Mouse (Mus musculus): Measurements from ENCODE around the gene Cpz. TPM values are rescaled to one million over a fixed set of nuclear protein-coding genes. Genes with fewer than 3 reads are reported as not detected.

Gene Cpz
- polyA plus RNA-seq, 1 experiment from 2014 or later, result 21.5 TPM

DNA sequence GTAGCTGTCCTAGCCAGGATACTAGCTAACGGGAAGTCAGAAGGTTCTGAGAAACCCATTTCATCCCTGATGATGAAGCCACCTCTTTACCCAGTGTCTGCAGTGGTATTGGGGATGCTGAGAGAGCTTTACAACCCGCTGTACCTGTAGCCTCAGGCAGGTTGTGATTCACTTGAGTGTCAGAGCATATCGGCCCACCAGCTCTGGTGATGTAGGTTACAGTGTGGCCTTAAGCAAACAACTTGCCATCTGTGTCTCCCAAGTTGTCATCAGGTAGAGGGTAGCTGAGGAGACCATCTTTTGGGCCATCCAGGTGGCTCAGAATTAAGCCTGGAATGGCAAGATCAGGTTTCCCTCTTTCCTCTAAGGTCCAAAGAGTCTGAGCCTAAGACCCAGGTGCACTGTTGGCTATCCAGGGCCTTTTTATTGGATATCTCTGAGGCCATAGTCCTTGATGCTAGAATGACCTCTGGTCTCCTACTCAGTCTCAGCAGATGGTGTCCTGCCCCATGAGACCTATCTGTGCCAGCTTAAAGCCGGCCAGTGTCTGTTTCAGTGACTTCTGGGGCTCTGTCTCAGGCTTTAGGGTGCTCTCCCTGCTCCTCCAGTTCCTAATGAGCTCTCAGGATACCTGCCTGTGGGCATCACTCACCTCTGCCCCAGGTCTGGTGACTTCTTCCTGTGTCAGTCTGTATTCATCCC lies 27.5 kb upstream of the Cpz start:
- Histone ChIP-seq H3K4me3 (replicated peaks) (no peak overlapping the region), H3K27me3 (no peaks in the 10 kb centered on the region), H3K9ac (no peak overlapping the region), H3K9me3 (replicated peaks) (no peaks in the 10 kb centered on the region), H3K4me2 (replicated peaks) (no peak overlapping the region), H3K4me1 (peaks cover 13% of the 10 kb centered on the region), H3K27ac (replicated peaks) (peak overlapping the region; percentile 70), H3K36me3 (peaks cover 30% of the 10 kb centered on the region)
- WGBS, result 72% methylated on average over 4 of the region's 4 CpGs
- no peak for ATAC-seq (ENCODE audit: insufficient number of reproducible peaks, low FRiP score, low TSS enrichment, low read depth)

DNA sequence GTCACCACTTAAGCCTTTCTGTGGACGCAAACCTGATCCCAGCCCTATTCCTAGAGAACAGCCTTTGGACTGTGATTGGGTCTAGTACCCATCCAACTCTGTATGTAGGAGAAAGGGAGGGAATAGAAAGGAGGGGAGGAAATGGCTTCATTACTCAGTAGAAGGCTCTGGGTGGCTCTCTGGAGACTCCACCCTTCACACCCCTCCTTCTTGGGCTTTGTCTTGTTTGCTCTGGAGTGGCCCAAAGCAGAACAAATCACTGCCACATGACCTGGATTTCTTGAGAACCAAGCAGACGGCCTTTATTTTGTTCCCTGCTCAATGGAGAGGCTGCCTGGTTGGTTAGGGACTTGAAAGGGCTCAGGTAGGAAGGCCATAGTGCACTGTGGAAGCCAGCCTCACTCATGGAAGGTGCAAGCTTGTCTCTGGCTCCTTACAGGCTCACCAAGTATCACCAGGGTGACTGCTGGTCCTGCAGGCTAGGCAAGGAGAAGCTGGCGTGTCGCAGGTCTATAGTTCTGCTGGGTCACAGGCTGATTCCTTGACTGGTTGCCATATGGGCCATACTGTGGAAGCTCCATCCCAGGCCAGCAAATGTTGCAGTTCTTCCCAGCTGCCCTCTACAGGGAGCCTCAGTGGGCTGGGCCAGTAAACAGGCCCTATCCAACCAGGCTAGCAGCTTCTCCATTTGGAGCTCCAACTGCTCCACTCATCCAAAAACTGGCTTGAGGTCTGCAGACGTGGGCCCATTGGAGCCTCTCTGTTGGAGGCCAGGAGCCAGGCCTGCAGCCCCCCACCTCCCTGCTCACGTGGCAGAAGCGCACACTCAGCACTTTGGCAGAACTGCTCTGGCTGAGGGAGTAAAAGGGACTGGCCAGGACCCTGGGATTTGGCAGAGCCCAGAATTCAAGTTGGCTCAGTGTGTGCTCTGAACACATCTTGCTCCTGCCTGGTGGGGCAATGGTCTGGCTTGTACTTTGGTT lies 26.6 kb upstream of the Cpz start:
- no peak overlapping the region for H3K4me3 ChIP-seq (replicated peaks)
- no peaks in the 10 kb centered on the region for H3K9me3 ChIP-seq (replicated peaks)
- ATAC-seq (ENCODE audit: insufficient number of reproducible peaks, low FRiP score, low TSS enrichment, low read depth), result peak; percentile 69
- no peak overlapping the region for H3K4me2 ChIP-seq (replicated peaks)
- H3K36me3 ChIP-seq, result peaks cover 23% of the 10 kb centered on the region
- 39% methylated on average over 7 of the region's 7 CpGs for WGBS
- H3K27ac ChIP-seq (replicated peaks), result peak overlapping the region; percentile 70
- H3K4me1 ChIP-seq, result peaks cover 13% of the 10 kb centered on the region
- H3K9ac ChIP-seq, result no peak overlapping the region
- no peaks in the 10 kb centered on the region for H3K27me3 ChIP-seq

DNA sequence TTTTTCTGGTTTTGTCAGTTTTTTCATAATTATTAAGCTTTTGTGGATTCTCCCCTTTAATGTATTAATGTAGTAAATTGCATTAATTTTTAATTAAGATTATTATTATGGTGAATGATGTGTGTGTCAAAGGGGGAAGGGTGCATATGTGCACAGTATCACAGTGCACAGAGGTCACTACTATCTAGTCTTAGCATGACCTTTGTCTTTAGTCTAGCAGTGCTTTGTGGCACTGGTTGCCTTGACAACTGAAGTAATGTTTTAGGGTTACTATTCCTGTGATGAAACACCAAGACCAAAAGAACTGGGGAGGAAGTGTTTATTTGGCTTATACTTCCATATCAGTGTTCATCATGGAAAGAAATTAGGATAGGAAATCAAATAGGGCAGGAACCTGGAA lies 20.6 kb upstream of the Cpz start:
- Histone ChIP-seq H3K9ac (no peak overlapping the region), H3K4me3 (replicated peaks) (no peak overlapping the region), H3K4me1 (peaks cover 3% of the 10 kb centered on the region), H3K36me3 (no peaks in the 10 kb centered on the region), H3K27me3 (no peaks in the 10 kb centered on the region), H3K27ac (replicated peaks) (no peak overlapping the region), H3K9me3 (replicated peaks) (no peaks in the 10 kb centered on the region), H3K4me2 (replicated peaks) (no peak overlapping the region)
- ATAC-seq (ENCODE audit: insufficient number of reproducible peaks, low FRiP score, low TSS enrichment, low read depth), result no peak

DNA sequence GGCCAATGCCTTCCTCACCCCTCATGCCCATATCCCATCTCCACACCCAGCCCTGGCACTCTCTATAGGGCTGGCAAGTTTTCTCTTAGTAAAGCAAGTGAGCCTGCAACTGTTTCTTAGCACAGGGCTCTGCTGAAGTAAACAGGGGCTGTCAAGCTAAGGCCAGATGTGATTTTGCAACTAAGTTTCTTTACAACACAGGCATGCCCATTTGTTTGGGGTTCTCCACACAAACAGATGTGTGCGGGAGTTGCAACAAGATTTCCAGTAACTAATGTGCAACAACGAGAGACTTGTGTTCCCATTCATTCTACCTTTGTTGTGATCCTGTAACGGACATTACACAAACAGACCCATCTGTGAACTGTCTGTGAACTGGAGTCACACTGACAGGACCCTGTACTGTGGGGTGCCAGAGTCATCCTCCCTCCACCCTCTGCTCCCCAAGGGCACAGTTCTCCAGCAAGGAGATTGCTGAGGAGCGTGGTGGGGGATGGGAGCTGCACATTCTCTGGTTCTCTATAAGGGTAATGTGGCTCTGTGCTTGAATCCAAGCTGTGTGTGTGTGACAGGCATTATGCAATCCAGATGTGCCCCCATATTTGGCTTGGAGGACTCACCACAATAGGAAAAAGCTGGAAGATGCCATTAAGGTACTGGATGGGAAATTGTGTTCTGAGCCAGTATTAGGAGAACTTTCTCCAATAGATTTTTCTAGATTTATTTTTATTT lies 15.7 kb upstream of the Cpz start:
- Histone ChIP-seq H3K27ac (replicated peaks) (peak overlapping the region; percentile 84), H3K9ac (no peak overlapping the region), H3K4me2 (replicated peaks) (0 out of 2 replicates have a peak overlapping the region, but pooled peaks have one; percentile 9), H3K27me3 (no peaks in the 10 kb centered on the region; the same call in 1 of the 2 replicates), H3K36me3 (no peaks in the 10 kb centered on the region), H3K4me1 (peaks cover 19% of the 10 kb centered on the region), H3K9me3 (replicated peaks) (no peaks in the 10 kb centered on the region), H3K4me3 (replicated peaks) (no peak overlapping the region)
- 24% methylated on average over 4 of the region's 4 CpGs for WGBS
- peak; percentile 49; the same call in 1 of the 2 replicates for ATAC-seq (ENCODE audit: insufficient number of reproducible peaks, low FRiP score, low TSS enrichment, low read depth)

DNA sequence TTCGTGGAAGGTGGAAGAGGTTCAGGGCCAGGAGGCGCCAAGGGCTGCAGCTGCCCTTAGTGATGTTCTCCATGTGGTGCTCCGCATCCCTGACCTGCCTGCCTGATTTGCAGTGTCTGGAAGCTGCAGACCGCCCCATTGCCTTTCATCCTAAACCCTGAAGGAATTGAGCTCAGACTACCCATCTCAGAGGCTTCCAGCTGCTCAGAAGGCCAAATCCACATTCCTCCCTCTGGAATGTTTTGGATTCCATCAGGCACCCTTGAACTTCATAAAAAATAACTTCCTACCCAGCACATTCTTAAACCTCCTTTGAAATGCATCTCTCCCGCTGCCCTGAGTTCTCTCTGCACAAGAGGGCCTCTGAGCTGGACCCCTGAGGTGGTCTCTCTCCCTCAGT lies 15.1 kb upstream of the Cpz start:
- no peak for ATAC-seq (ENCODE audit: insufficient number of reproducible peaks, low FRiP score, low TSS enrichment, low read depth)
- H3K4me1 ChIP-seq, result peaks cover 19% of the 10 kb centered on the region
- no peak overlapping the region for H3K4me3 ChIP-seq (replicated peaks)
- no peaks in the 10 kb centered on the region for H3K36me3 ChIP-seq
- H3K27ac ChIP-seq (replicated peaks), result peak overlapping the region; percentile 84
- WGBS, result 37% methylated on average over 5 of the region's 5 CpGs
- H3K27me3 ChIP-seq, result no peaks in the 10 kb centered on the region; the same call in 1 of the 2 replicates
- 0 out of 2 replicates have a peak overlapping the region, but pooled peaks have one; percentile 9 for H3K4me2 ChIP-seq (replicated peaks)
- H3K9ac ChIP-seq, result no peak overlapping the region
- no peaks in the 10 kb centered on the region for H3K9me3 ChIP-seq (replicated peaks)

DNA sequence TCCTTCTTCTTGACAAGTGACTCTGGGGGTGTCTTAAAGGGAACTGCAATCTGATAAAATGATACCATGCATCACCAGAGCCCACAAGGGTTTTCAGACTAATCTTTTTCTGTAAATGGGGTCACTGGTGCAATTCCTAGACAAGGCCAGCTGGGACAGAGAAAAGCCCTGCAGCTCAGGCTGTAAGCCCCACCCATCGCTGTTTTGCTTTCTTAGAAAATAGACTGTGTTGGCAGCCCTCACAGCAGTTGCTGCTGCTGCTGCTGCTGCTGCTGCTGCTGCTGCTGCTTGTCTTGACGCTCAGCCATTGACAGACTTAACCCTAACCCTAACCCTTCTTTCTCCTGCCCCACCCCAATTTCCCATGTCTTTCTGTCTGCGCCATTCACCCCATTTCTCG lies 14.1 kb upstream of the Cpz start:
- Histone ChIP-seq H3K4me2 (replicated peaks) (no peak overlapping the region), H3K36me3 (no peaks in the 10 kb centered on the region), H3K9ac (no peak overlapping the region), H3K4me3 (replicated peaks) (no peak overlapping the region), H3K27me3 (no peaks in the 10 kb centered on the region; the same call in 1 of the 2 replicates), H3K4me1 (peaks cover 19% of the 10 kb centered on the region), H3K27ac (replicated peaks) (no peak overlapping the region), H3K9me3 (replicated peaks) (no peaks in the 10 kb centered on the region)
- WGBS, result 49% methylated on average over 4 of the region's 4 CpGs
- ATAC-seq (ENCODE audit: insufficient number of reproducible peaks, low FRiP score, low TSS enrichment, low read depth), result no peak

DNA sequence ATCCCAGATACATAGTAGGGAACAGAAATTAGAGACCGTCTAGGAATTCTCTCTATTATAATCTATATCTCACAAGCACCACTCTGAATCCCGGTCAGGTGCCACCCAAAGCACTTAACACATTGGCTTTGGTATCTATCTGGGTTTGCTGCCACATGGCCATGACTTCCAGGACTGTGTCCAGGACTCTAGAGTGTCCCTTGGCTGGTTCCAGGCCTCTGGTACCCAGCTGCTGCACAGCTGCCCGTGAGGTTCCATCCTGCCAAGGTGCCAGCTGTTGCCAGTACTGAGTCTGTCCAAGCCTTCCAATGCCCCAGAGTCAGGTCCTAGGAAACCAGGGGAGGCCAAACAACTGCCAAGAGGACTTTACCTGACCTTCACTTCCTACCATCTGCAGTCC lies 12.5 kb upstream of the Cpz start:
- ATAC-seq (ENCODE audit: insufficient number of reproducible peaks, low FRiP score, low TSS enrichment, low read depth), result no peak
- H3K4me3 ChIP-seq (replicated peaks), result no peak overlapping the region
- WGBS, result 77% methylated on average over 3 of the region's 3 CpGs

DNA sequence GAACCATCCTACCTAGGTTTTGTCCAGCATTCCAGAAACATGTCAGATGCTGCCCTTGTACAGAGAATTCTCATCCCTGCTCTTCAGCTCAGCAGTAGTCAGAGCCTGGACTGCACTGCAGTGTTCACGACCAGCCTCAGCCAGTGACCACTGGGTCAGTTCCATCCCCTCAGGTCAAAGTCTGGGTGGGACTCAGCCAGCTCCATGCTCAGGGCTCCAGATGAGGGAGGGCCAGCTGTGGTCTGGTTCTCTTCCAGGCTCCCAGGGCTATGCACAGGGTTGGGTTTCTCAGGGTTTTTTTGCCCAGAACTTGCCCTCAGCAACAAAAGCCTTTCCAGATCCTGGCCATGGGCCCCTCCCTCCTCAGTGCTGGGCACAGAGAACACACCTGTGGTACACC lies 12.0 kb upstream of the Cpz start:
- ATAC-seq (ENCODE audit: insufficient number of reproducible peaks, low FRiP score, low TSS enrichment, low read depth), result no peak
- H3K4me1 ChIP-seq, result peaks cover 19% of the 10 kb centered on the region
- no peak overlapping the region for H3K4me3 ChIP-seq (replicated peaks)
- H3K27ac ChIP-seq (replicated peaks), result no peak overlapping the region
- no peak overlapping the region for H3K9ac ChIP-seq
- no peaks in the 10 kb centered on the region for H3K9me3 ChIP-seq (replicated peaks)
- H3K4me2 ChIP-seq (replicated peaks), result no peak overlapping the region
- WGBS, result 39% methylated on average over 1 of the region's 1 CpGs
- H3K27me3 ChIP-seq, result no peaks in the 10 kb centered on the region; the same call in 1 of the 2 replicates
- no peaks in the 10 kb centered on the region for H3K36me3 ChIP-seq

More for the DNA sequence above, 12.5 kb upstream of the Cpz start:
- H3K9me3 ChIP-seq (replicated peaks), result no peaks in the 10 kb centered on the region
- no peak overlapping the region for H3K9ac ChIP-seq
- no peak overlapping the region for H3K4me2 ChIP-seq (replicated peaks)
- H3K27me3 ChIP-seq, result no peaks in the 10 kb centered on the region; the same call in 1 of the 2 replicates
- no peak overlapping the region for H3K27ac ChIP-seq (replicated peaks)
- H3K36me3 ChIP-seq, result no peaks in the 10 kb centered on the region
- peaks cover 19% of the 10 kb centered on the region for H3K4me1 ChIP-seq

DNA sequence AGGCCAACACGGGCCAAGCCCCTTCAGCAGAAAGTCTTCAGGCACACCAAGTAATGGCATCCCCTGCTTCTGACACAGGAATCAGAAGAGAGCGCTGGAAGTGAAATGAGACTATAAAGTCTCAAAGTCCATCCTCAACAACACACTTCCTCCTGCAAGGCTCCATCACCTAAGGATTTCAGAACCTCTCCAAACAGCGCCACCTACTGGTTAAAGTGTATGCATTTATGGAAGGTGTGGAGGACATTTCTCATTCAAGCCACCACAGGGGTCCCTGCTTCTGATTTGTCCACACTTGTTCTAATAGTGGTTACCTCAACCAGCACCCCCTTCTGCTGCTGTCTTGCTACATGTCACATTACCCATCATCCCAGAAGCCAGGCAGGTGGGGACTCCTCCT lies 10.8 kb upstream of the Cpz start:
- H3K4me3 ChIP-seq (replicated peaks), result no peak overlapping the region
- H3K9ac ChIP-seq, result no peak overlapping the region
- H3K27me3 ChIP-seq, result no peaks in the 10 kb centered on the region; the same call in 1 of the 2 replicates
- no peaks in the 10 kb centered on the region for H3K36me3 ChIP-seq
- 63% methylated on average over 3 of the region's 3 CpGs for WGBS
- H3K27ac ChIP-seq (replicated peaks), result no peak overlapping the region
- no peak overlapping the region for H3K4me2 ChIP-seq (replicated peaks)
- ATAC-seq (ENCODE audit: insufficient number of reproducible peaks, low FRiP score, low TSS enrichment, low read depth), result no peak
- H3K9me3 ChIP-seq (replicated peaks), result no peaks in the 10 kb centered on the region
- peaks cover 20% of the 10 kb centered on the region for H3K4me1 ChIP-seq

DNA sequence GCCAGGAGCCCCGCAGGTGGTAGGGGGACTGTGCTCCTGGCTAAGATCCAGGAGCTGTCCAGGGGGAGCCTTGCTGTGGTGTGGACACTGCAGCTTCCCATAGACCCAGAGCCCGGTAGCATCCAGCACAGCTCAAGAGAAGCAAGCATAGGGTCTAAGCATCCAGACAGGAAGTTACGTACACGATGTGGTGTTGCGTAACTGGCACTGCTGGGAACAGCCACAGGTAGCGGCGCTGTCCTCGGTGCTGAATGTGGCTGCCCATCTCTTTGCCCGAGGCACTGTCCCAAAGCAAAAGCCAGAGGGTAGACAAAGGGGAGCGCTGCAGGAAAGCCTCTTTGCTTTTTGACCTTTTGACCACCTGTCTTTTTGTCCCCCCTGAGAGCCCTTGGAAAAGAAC lies 6.1 kb upstream of the Cpz start:
- H3K27me3 ChIP-seq, result no peaks in the 10 kb centered on the region
- no peak overlapping the region for H3K9ac ChIP-seq
- H3K36me3 ChIP-seq, result no peaks in the 10 kb centered on the region
- no peak overlapping the region for H3K4me2 ChIP-seq (replicated peaks)
- H3K9me3 ChIP-seq (replicated peaks), result no peaks in the 10 kb centered on the region
- H3K4me3 ChIP-seq (replicated peaks), result no peak overlapping the region
- no peak overlapping the region for H3K27ac ChIP-seq (replicated peaks)
- WGBS, result 13% methylated on average over 10 of the region's 10 CpGs
- H3K4me1 ChIP-seq, result 0 out of 2 replicates have a peak, but pooled peaks cover 2% of the 10 kb centered on the region
- no peak for ATAC-seq (ENCODE audit: insufficient number of reproducible peaks, low FRiP score, low TSS enrichment, low read depth)

DNA sequence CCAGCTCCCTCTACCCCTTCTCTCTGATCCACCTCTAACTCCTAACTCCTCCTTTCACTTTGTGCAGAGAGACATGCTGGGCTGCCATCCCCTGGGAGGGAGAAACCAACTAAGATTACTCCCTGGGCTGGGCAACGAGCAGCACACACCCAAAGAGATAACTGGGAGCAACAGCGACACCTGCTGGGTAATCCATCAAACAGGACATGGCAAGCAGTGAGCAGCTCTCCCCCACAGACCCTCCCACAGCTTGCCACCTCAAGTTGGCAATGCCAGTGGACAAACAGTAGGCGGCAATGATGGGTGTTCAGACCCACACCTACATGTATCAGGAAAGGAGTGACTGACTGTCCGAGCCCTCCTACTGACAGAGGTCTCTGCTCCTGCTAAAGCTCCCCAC lies 4.9 kb upstream of the Cpz start:
- H3K27ac ChIP-seq (replicated peaks), result no peak overlapping the region

More for the DNA sequence above, 4.9 kb upstream of the Cpz start:
- no peak overlapping the region for H3K4me2 ChIP-seq (replicated peaks)
- no peak for ATAC-seq (ENCODE audit: insufficient number of reproducible peaks, low FRiP score, low TSS enrichment, low read depth)
- no peaks in the 10 kb centered on the region for H3K27me3 ChIP-seq
- no peaks in the 10 kb centered on the region for H3K9me3 ChIP-seq (replicated peaks)
- H3K4me3 ChIP-seq (replicated peaks), result no peak overlapping the region
- no peaks in the 10 kb centered on the region for H3K36me3 ChIP-seq
- peaks cover 11% of the 10 kb centered on the region for H3K4me1 ChIP-seq
- no peak overlapping the region for H3K9ac ChIP-seq
- 17% methylated on average over 4 of the region's 4 CpGs for WGBS

Data from embryonic facial prominence, embryonic 15.5 days (tissue).